Mouse (Mus musculus) MEL (cell line): ENCODE measurements around the gene Stac3.

Source experiments
- CHD2 ChIP-seq: IDR thresholded peaks from 2 replicates; pipeline ENCODE4 v1.6.1; 2011; ENCODE audit warnings: low read length, improper control_type of control experiment
- CTCF ChIP-seq, 3 experiments: IDR thresholded peaks in 2 of 3; conservative IDR thresholded peaks in 1 of 3; 2 replicates each; pipeline ENCODE4 v1.5.1; 2011 to 2012; ENCODE audit warnings: low read length in 3 of 3, low read depth in 2 of 3, mild to moderate bottlenecking in 2 of 3, improper control_type of control experiment in 1 of 3, inconsistent platforms in 1 of 3, mixed read lengths in 1 of 3, moderate library complexity in 1 of 3; ENCODE audit not compliant: control insufficient read depth in 1 of 3, insufficient read depth in 1 of 3, poor library complexity in 1 of 3, severe bottlenecking in 1 of 3
- EP300 ChIP-seq, 2 experiments: IDR thresholded peaks; 2 replicates each; pipeline ENCODE4 v1.6.1; 2011; ENCODE audit warnings: improper control_type of control experiment in 2 of 2, low read length in 2 of 2, low read depth in 1 of 2, mild to moderate bottlenecking in 1 of 2
- GATA1 ChIP-seq: IDR thresholded peaks from 2 replicates; pipeline ENCODE4 v1.6.1; 2011; ENCODE audit warnings: low read depth, low read length, improper control_type of control experiment
- MYC ChIP-seq: IDR thresholded peaks from 2 replicates; pipeline ENCODE4 v1.6.1; 2011; ENCODE audit warnings: low read depth, mild to moderate bottlenecking, low read length, improper control_type of control experiment, moderate library complexity
- POLR2A ChIP-seq, 2 experiments: IDR thresholded peaks; 2 replicates each; pipeline ENCODE4 v1.6.1; 2011 to 2012; ENCODE audit warnings: low read length in 2 of 2, mild to moderate bottlenecking in 2 of 2, control low read depth in 1 of 2, improper control_type of control experiment in 1 of 2, low read depth in 1 of 2, moderate library complexity in 1 of 2; ENCODE audit not compliant: control insufficient read depth in 1 of 2, insufficient read depth in 1 of 2, poor library complexity in 1 of 2
- RAD21 ChIP-seq: IDR thresholded peaks from 2 replicates; pipeline ENCODE4 v1.6.1; 2011; ENCODE audit warnings: mild to moderate bottlenecking, low read depth, low read length, improper control_type of control experiment
- SIN3A ChIP-seq: IDR thresholded peaks from 2 replicates; pipeline ENCODE4 v1.6.1; 2012; ENCODE audit warnings: low read length, improper control_type of control experiment, inconsistent platforms
- ZNF384 ChIP-seq: IDR thresholded peaks from 2 replicates; pipeline ENCODE4 v1.6.1; 2012; ENCODE audit warnings: low read depth, mild to moderate bottlenecking, inconsistent platforms, low read length, improper control_type of control experiment

- TF ChIP-seq GATA1 (no peak), CTCF (IDR thresholded peaks at IDR 0.05 in 2 of 3, conservative IDR thresholded peaks at IDR 0.05 in 1 of 3; ENCODE audit: control insufficient read depth in 1 of 3, insufficient read depth in 1 of 3, low read depth in 2 of 3, low read length in 3 of 3, poor library complexity in 1 of 3, severe bottlenecking in 1 of 3) (no peak), ZNF384 (no peak), EP300 (IDR thresholded peaks at IDR 0.05; ENCODE audit: low read depth in 1 of 2, low read length in 2 of 2) (no peak), POLR2A (IDR thresholded peaks at IDR 0.05; ENCODE audit: control insufficient read depth in 1 of 2, insufficient read depth in 1 of 2, low read depth in 1 of 2, low read length in 2 of 2, poor library complexity in 1 of 2) (no peak), CHD2 (no peak), SIN3A (no peak), MYC (no peak), RAD21 (no peak)
Measured at GRCm38 (mm10) chr10:127512307-127512666, 10.8 kb downstream of the Stac3 start.
